ENCODE assay signal across 14 mouse cellular contexts in genomic region chr1:172019339-172019738, GRCm38 (mm10). TPM values are rescaled to one million over a fixed set of nuclear protein-coding genes. Genes with fewer than 3 reads are reported as not detected.
DNase-seq lines count a peak whose midpoint lies in the region; ATAC-seq lines count a peak whose summit lies in the region.
"Had no signal": no experiment of that assay in that cellular context is flagged by ENCODE, and none has a peak within 500 bp of the region (broad histone marks: within the 10 kb centered on the region; RNA-seq: fewer than 3 reads in every experiment).

No protein-coding gene starts in this region.

- H3K36me3 ChIP-seq in hindbrain, embryonic 12.5 days: no peaks in the 10 kb centered on the region
- H3K36me3 ChIP-seq in hindbrain, embryonic 14.5 days (replicated peaks; ENCODE audit: control insufficient read depth, insufficient read depth): 0 out of 2 replicates have a peak, but pooled peaks cover 5% of the 10 kb centered on the region
- peaks cover 11% of the 10 kb centered on the region for H3K36me3 ChIP-seq in midbrain, embryonic 14.5 days (ENCODE audit: control insufficient read depth, insufficient read depth, low read length)
- peaks cover 15% of the 10 kb centered on the region for H3K36me3 ChIP-seq in heart, embryonic 10.5 days

- peak overlapping the region; percentile 50 for H3K9ac ChIP-seq in hindbrain, embryonic 12.5 days
- no peak overlapping the region for H3K9ac ChIP-seq in hindbrain, embryonic 14.5 days
- no peak overlapping the region for H3K9ac ChIP-seq in midbrain, embryonic 14.5 days (replicated peaks; ENCODE audit: low read length)
- H3K9ac ChIP-seq: embryonic facial prominence, embryonic 12.5 days; liver, postnatal 0 days had no signal

- no peaks in the 10 kb centered on the region for H3K27me3 ChIP-seq in hindbrain, embryonic 12.5 days
- H3K27me3 ChIP-seq in hindbrain, embryonic 14.5 days (ENCODE audit: control insufficient read depth, insufficient read depth, low read length): no peaks in the 10 kb centered on the region
- H3K27me3 ChIP-seq in midbrain, embryonic 14.5 days (ENCODE audit: control insufficient read depth, insufficient read depth, low read length): no peaks in the 10 kb centered on the region
- no peaks in the 10 kb centered on the region for H3K27me3 ChIP-seq in heart, embryonic 10.5 days (ENCODE audit: insufficient read depth, poor library complexity, severe bottlenecking)
- H3K27me3 ChIP-seq: embryonic facial prominence, embryonic 12.5 days had no signal

- peak overlapping the region; percentile 25; the same call in 1 of the 2 replicates for H3K4me2 ChIP-seq in hindbrain, embryonic 12.5 days (replicated peaks)
- no peak overlapping the region for H3K4me2 ChIP-seq in hindbrain, embryonic 14.5 days (replicated peaks)
- no peak overlapping the region for H3K4me2 ChIP-seq in midbrain, embryonic 14.5 days (ENCODE audit: low read length)
- H3K4me2 ChIP-seq: embryonic facial prominence, embryonic 12.5 days had no signal

- no peaks in the 10 kb centered on the region for H3K9me3 ChIP-seq in hindbrain, embryonic 12.5 days (replicated peaks)
- H3K9me3 ChIP-seq in hindbrain, embryonic 14.5 days (ENCODE audit: control insufficient read depth, low read length): no peaks in the 10 kb centered on the region
- no peaks in the 10 kb centered on the region for H3K9me3 ChIP-seq in midbrain, embryonic 14.5 days (ENCODE audit: control insufficient read depth, low read length)
- H3K9me3 ChIP-seq in heart, embryonic 10.5 days: no peaks in the 10 kb centered on the region
- H3K9me3 ChIP-seq: embryonic facial prominence, embryonic 12.5 days had no signal

- no peak for ATAC-seq in hindbrain, embryonic 12.5 days (ENCODE audit: low FRiP score)
- no peak for ATAC-seq in hindbrain, embryonic 14.5 days (ENCODE audit: low FRiP score)
- ATAC-seq in midbrain, embryonic 14.5 days (ENCODE audit: low FRiP score, low TSS enrichment): no peak
- ATAC-seq: liver, postnatal 0 days had no signal

- DNase-seq in hindbrain, embryonic 14.5 days (ENCODE audit: low spot score): no peak
- peak; percentile 32 to 40 for DNase-seq in urinary bladder, postnatal 36 days (ENCODE audit: low spot score in 2 of 2)
- DNase-seq in urinary bladder, postnatal 10 days (ENCODE audit: low spot score): no peak
- DNase-seq in midbrain, embryonic 14.5 days: no peak
- DNase-seq in testis, postnatal 10 days (ENCODE audit: low spot score): no peak
- no peak for DNase-seq in right cerebral cortex, postnatal 25 days
- DNase-seq in heart, embryonic 10.5 days (ENCODE audit: low spot score): no peak
- DNase-seq: cerebellum, adult 2 months; kidney, adult 9 months; liver, postnatal 0 days had no signal

- 81% methylated on average over 4 of the region's 4 CpGs for WGBS in hindbrain, embryonic 12.5 days
- WGBS in hindbrain, embryonic 14.5 days: 82% methylated on average over 4 of the region's 4 CpGs
- WGBS in midbrain, embryonic 14.5 days: 89% methylated on average over 4 of the region's 4 CpGs
- 91% methylated on average over 4 of the region's 4 CpGs for WGBS in heart, embryonic 10.5 days

- no peak overlapping the region for H3K4me3 ChIP-seq in hindbrain, embryonic 12.5 days
- H3K4me3 ChIP-seq in hindbrain, embryonic 14.5 days (replicated peaks; ENCODE audit: low read length): no peak overlapping the region
- no peak overlapping the region for H3K4me3 ChIP-seq in midbrain, embryonic 14.5 days (replicated peaks; ENCODE audit: low read depth, low read length)
- H3K4me3 ChIP-seq in heart, embryonic 10.5 days: no peak overlapping the region
- H3K4me3 ChIP-seq: embryonic facial prominence, embryonic 12.5 days; myocyte had no signal

- H3K4me1 ChIP-seq in hindbrain, embryonic 12.5 days: peaks cover 96% of the 10 kb centered on the region
- peaks cover 88% of the 10 kb centered on the region for H3K4me1 ChIP-seq in hindbrain, embryonic 14.5 days (replicated peaks; ENCODE audit: control insufficient read depth, insufficient read depth, low read length)
- H3K4me1 ChIP-seq in midbrain, embryonic 14.5 days (ENCODE audit: control insufficient read depth, insufficient read depth, low read length): peaks cover 90% of the 10 kb centered on the region
- H3K4me1 ChIP-seq in heart, embryonic 10.5 days: peaks cover 60% of the 10 kb centered on the region

- H3K27ac ChIP-seq in hindbrain, embryonic 12.5 days: peak overlapping the region; percentile 98
- H3K27ac ChIP-seq in hindbrain, embryonic 14.5 days: no peak overlapping the region
- H3K27ac ChIP-seq in midbrain, embryonic 14.5 days (replicated peaks; ENCODE audit: low read depth, low read length): peak overlapping the region; percentile 63; the same call in 1 of the 2 replicates
- no peak overlapping the region for H3K27ac ChIP-seq in heart, embryonic 10.5 days

RNA-seq across cellular contexts. Expression of gene Vangl2, which starts 8.9 kb away (rescaled TPM):
- 60.4 and 68.6 TPM in 2 replicates for polyA plus RNA-seq in hindbrain, embryonic 12.5 days (2016; fragmentation: Nextera tagmentation; extraction: Ambion mirVana)
- 48.9 and 49.5 TPM in 2 replicates for polyA plus RNA-seq in hindbrain, embryonic 14.5 days (2014; fragmentation: Nextera tagmentation; extraction: Ambion mirVana)
- 52.7 and 57.3 TPM in 2 replicates for polyA plus RNA-seq in midbrain, embryonic 14.5 days (2014; fragmentation: Nextera tagmentation; extraction: Ambion mirVana)
- 12.8 and 16.0 TPM in 2 replicates for polyA plus RNA-seq in heart, embryonic 10.5 days (2016; fragmentation: Nextera tagmentation; extraction: Ambion mirVana)

RNA-seq across cellular contexts. Expression of gene Nhlh1, which starts 38.0 kb away (rescaled TPM):
- 14.5 and 15.3 TPM in 2 replicates for polyA plus RNA-seq in hindbrain, embryonic 12.5 days (2016; fragmentation: Nextera tagmentation; extraction: Ambion mirVana)
- 2.7 and 3.6 TPM in 2 replicates for polyA plus RNA-seq in hindbrain, embryonic 14.5 days (2014; fragmentation: Nextera tagmentation; extraction: Ambion mirVana)
- polyA plus RNA-seq in midbrain, embryonic 14.5 days (2014; fragmentation: Nextera tagmentation; extraction: Ambion mirVana): 3.6 and 5.5 TPM in 2 replicates
- polyA plus RNA-seq in heart, embryonic 10.5 days (2016; fragmentation: Nextera tagmentation; extraction: Ambion mirVana): 0.09 TPM in 1 of 2 replicates, not detected in the other
- polyA plus RNA-seq: heart, embryonic 16.5 days; liver, postnatal 0 days had no signal

Comparison
In these comparisons a context has a peak if more than half of its experiments do, and no peak if none do; other contexts are left out.
1. H3K27ac ChIP-seq: peak in hindbrain, embryonic 12.5 days (single experiment) and midbrain, embryonic 14.5 days (single experiment); none in hindbrain, embryonic 14.5 days (single experiment) and heart, embryonic 10.5 days (single experiment).
2. DNase-seq: peak in urinary bladder, postnatal 36 days (2 of 2); none in hindbrain, embryonic 14.5 days (single experiment), urinary bladder, postnatal 10 days (single experiment), midbrain, embryonic 14.5 days (single experiment), testis, postnatal 10 days (single experiment), right cerebral cortex, postnatal 25 days (single experiment) and heart, embryonic 10.5 days (single experiment).